Mouse (Mus musculus) neural tube, embryonic 10.5 days (tissue): ENCODE measurements at regions not wholly inside any gene's neighbourhood (a gene's known extent, or its start where the extent isn't known, plus 50 kb on each side); places are given as distances from the start of the nearest gene placed in this dataset.

ENCODE experiments used
- DNase-seq: peaks from one replicate; pipeline ENCODE4 v3.0.0-alpha.2; 2017; ENCODE audit warnings: low spot score; ENCODE audit errors: extremely low spot score

GRCm38 (mm10) chr7:66593619-66594018 is 95.8 kb downstream of the Asb7 start:
- DNase-seq = no peak

DNA sequence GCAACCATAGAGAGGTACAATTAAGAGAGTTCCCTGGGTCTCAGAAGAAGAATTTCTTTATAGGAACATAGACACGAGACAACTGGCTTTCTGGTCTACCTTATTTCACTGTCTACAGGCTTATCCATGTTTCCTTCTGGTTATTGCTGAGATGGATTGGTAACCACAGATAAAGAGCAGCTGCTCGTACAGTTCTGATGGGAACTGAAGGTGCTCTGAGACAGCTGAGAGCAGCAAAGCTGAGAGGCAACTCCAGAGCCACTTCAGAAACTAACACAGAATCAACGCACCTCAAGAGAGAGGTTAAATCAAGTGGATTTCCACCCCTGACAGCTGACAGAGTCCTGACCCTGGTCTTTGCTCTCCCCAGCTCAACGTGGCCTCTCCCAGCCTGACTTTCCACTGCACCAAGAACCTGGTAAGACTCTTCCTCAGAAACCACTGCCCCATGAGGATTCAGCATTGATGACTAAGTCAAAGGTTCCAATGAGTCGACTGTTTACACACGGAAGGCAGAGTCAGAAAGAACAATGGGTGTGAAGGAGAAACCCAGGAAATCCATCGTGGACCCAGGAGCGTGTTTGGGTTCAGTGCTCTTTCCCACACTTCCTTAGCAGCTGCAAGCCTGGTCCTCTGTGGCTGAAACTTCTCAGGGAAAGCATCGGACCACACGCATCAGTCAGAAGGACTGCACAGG is 97.7 kb downstream of the Asb7 start:
- no peak for DNase-seq

GRCm38 (mm10) chr7:66586511-66586910 is 102.9 kb downstream of the Asb7 start:
- no peak for DNase-seq

GRCm38 (mm10) chr7:66580687-66581151 is 108.7 kb downstream of the Asb7 start:
- no peak for DNase-seq

GRCm38 (mm10) chr7:66576261-66576660 is 113.1 kb downstream of the Asb7 start:
- no peak for DNase-seq

- DNase-seq = no peak
Observed at GRCm38 (mm10) chr7:66571451-66571850, 117.9 kb downstream of the Asb7 start.

DNA sequence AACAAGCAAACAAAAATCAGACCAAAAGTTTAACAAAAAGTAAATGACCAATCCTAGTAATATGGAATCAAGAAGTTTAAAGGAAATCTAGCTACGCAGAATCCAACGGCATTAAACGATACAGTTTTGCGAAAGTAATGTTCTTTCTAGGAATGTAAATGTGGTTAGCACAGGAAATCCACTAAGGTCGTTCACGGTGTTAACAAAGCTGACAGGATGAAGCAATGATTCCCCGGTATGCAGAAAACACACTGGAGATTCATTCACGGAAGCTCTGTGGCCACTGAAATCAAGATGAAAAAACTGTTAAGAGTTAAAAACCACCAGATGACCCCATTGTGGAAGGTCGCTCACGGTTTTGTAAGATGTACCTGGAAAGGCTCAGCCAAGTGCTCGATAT is 120.4 kb upstream of the Aldh1a3 start:
- DNase-seq = no peak

- no peak for DNase-seq
Observed at GRCm38 (mm10) chr7:66545184-66545583, 117.9 kb upstream of the Aldh1a3 start.

- no peak for DNase-seq
Observed at GRCm38 (mm10) chr7:66544352-66545053, 117.2 kb upstream of the Aldh1a3 start.

DNA sequence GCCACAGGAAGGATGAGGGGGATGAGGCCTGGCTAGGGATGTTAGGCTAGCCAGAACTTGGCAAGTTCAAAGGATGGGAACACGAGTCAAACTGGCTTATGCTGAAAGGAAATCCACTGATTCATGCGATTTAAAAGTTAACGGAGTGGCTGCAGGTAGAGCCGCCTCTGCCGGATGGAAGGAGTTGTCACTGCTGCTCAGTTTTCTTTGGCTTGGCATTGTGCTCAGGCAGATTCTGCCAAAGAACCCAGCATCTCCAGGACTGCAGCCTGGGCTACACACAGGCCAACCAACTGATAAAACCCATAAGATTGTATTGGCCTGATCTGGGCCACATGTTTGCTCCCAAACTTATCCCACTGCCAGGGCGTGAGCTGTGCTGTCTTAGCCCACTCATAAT is 105.3 kb upstream of the Aldh1a3 start:
- DNase-seq = no peak

DNA sequence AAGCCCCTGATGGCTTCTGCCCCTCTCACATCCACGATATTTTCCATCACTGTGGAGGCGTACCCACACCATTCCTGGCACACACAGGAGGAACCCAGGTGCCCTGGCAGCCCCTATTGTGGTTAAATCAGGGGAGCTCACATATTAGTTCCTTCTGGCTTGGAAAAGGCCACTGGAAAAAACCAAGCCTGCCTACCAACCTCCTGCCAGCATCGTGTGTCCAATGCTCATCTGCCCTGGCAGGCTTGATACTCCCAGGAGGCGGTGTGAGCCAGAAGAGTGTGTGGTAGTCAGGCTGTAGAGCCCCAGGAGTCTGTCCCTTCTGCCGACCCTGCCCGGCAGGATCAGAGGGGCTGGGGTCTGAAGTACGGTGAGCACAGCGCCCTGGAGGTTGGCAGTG is 104.7 kb upstream of the Aldh1a3 start:
- no peak for DNase-seq

DNA sequence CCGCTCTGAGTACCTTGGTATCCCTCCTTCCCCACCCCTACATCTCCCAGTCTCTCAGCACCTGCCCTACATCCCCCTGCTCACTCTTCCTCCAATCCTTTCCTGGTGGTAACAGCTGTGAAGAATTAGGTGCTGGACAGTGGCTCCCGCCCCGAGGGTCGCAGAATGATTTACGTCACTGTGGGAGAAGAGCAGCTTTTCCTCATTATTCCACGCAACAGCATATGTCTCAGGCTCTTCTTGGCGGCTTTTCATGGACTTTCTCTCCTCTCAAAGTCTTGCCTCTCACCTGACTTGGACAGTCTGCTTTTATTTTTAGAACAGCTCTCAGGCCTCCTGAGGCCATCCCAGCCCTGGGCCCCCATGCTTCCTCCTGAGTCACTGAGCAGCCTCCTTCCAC is 103.8 kb upstream of the Aldh1a3 start:
- DNase-seq = peak; percentile 29

- no peak for DNase-seq
Observed at GRCm38 (mm10) chr7:66528881-66529280, 101.6 kb upstream of the Aldh1a3 start.

- DNase-seq = no peak
Observed at GRCm38 (mm10) chr7:66523959-66524358, 96.6 kb upstream of the Aldh1a3 start.

DNA sequence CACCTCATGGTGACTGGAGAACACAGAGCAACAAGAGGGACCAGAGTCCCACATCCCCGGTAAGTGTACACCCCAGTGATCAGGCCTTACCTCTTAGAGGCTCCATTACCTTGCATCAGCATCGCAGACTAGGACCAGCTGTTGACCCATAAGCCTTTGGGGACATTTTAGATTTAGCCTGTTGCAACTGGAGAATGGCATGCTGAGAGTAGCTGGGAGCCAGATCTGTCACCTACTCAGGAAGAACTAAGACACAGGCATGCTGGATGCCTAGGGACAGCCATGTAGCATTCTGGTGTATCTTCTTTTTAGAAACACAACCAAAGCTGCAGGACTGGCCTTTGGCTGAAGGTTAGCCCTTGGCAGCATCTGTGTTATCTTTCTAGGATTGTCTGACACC is 94.2 kb upstream of the Aldh1a3 start:
- DNase-seq = no peak

DNA sequence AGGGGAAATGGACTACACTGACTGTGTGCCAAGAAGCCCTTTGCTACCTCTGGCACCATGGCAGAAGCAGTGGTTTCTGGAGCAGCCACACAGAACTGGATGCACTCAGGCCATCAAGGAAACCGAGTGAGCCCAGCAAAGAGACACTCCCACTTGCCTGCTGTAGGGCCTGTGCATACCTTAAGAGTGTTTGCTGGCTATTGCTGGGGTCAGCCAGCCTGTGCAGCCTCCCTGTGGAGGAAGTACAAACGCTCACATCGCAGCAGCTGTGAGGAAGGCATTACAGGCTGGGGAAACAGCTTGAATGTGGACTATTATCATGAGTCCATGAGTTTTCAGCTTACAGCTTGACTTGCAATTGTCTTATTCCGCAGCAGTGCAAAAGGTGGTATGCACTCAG is 88.8 kb upstream of the Aldh1a3 start:
- DNase-seq = no peak

GRCm38 (mm10) chr7:66513411-66513810 is 86.1 kb upstream of the Aldh1a3 start:
- no peak for DNase-seq

DNA sequence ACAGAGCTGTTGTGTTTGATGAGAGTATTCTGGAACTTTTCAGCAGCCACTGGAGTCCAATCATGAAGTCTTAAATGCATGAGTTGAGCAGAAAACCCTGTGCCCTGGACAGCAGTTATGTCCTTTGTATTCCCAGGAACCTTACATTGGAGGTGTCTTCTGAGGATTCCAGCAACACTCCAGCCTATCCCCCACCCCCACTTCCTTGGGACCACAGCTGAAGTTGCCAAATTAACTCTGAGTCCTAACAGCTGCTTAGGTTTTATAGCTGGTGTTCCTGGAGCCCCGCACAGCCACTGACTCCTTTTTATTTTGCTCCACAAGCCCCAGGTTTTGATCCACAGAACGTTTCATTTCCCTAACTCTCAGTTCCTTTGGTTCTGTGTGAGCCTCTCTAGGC is 78.4 kb upstream of the Aldh1a3 start:
- DNase-seq = no peak

DNA sequence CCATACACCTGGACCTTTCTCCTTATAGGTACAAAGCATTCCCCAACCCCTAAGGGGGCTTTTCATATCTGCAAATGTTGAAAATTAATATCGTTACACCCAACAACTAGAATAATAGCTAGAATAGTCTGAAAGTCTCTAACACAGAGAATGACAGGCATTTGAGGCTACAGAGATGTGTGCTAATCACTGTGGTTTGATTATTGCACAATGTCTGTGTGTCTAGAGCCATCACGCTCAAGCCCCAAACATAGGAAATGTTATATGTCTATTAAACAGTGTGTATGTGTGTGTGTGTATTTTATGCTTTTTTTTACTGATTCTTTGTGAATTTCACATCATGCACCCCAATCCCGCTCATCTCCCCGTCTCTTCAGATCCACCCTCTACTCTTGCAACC is 77.2 kb upstream of the Aldh1a3 start:
- DNase-seq = no peak

DNA sequence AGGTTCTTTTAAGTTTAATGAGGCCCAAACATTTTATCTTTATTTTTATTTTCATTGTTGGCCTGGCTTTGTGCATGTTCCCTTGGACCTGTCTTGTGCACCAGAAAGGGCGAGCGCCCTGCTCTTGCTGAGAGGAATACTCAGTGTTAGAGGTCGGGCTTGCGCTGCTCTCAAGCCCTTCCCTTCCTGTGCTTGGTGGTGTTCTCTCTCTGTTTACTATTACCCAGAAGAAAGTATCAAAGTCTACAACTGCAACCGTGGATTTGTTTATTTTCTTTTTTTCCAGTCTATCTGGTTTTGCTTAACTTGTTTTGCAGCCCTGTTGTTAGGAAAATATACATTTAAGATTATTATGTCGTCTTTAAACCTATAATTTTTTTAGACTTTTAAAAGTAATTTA is 74.1 kb upstream of the Aldh1a3 start:
- no peak for DNase-seq

GRCm38 (mm10) chr7:66497480-66497879 is 70.2 kb upstream of the Aldh1a3 start:
- no peak for DNase-seq

GRCm38 (mm10) chr7:66493216-66493885 is 66.0 kb upstream of the Aldh1a3 start:
- DNase-seq = no peak

DNA sequence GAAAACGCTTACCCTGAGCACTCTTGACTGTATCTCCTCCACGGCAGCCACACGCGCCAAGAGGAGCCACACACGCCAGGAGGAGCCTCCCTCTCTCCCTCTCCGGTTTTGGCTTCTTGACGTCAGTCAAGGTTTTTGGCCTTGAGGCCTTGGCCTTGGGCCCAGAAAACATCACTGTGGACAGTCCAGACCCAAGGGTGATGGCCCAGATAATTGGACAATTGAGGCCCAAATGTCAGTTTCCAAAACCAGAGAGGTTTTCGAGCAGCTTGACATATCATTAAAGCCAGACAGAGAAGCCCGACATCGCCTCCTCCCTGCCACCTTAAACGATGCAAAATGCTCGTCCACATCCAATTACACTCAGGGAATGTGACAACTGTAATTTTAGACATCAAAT is 65.4 kb upstream of the Aldh1a3 start:
- DNase-seq = no peak
